Mouse (Mus musculus) embryonic fibroblast, embryonic 13.5 days (primary cell): ENCODE data around the gene Olfr522. TPM values are rescaled to one million over a fixed set of nuclear protein-coding genes. Genes with fewer than 3 reads are reported as not detected.

Experiments used
- H3K27ac ChIP-seq: 2 replicates; pipeline ENCODE4 v1.5.1; 2012; ENCODE audit warnings: low read length, control low read depth, inconsistent platforms; ENCODE audit not compliant: insufficient read depth
- H3K4me1 ChIP-seq: 2 replicates; pipeline ENCODE4 v1.6.1; 2011; ENCODE audit warnings: low read length; ENCODE audit not compliant: control insufficient read depth, insufficient read depth
- H3K4me3 ChIP-seq: 2 replicates; pipeline ENCODE4 v1.5.1; 2011; ENCODE audit warnings: mild to moderate bottlenecking, control low read depth, low read length; ENCODE audit not compliant: insufficient read depth
- CTCF ChIP-seq: IDR thresholded peaks from 2 replicates; pipeline ENCODE4 v1.5.1; 2011; ENCODE audit warnings: mild to moderate bottlenecking, control low read depth, low read length, moderate library complexity, borderline replicate concordance; ENCODE audit not compliant: insufficient read depth
- POLR2A ChIP-seq: IDR thresholded peaks from 2 replicates; pipeline ENCODE4 v1.6.1; 2011; ENCODE audit warnings: low read depth, mild to moderate bottlenecking, control low read depth, low read length, moderate library complexity
- polyA plus RNA-seq: library from polyadenylated mRNA; stranded (reverse); fragments of >200 nt; gene quantifications from 2 replicates; pipeline ENCODE4 v1.2.4, GENCODE M21; 2011; ENCODE audit warnings: low read depth; ENCODE audit not compliant: missing spikeins, insufficient read length

Olfr522 gene
- polyA plus RNA-seq, 1 experiment: not detected

DNA sequence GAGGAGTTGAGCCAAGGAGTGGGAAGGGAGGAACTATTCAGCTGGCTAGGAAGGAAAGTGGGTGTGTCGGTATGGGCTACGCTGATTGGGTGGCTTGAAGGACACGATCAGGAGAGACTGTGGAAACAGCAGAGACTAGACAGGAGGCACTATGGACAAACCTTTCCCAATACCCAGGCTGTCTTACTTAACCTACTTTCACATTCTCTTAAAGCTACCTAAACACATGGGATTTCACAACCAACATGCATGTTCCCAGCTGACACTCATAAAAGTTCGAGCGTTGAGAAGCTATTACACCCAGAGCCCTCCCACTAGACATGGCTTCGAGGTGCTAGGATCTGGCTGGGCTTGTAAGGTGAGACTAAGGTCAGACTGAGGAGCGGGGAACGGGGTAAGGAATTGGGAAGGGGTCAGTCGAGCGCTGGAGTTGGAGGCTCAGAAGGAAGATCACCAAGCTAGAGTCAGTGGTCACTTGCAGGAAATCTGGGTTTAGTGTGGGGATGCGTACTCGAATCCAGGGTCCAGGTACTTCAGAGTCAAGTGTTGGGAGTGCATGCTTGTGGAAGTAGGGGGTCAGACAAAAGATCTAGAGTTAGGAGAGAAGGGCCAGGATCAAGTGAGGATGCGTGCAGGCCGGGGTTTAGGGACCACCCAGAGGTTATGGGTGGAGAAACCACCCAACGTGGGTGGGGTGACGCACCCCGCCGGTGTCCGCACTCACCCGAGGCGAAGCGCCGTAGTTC, 48.8 kb downstream of the Olfr522 start, which contains the start of gene Paox:
Gene Paox (plus strand): TSS at position 217 of the 746 bp plus-strand sequence.
- Histone ChIP-seq H3K27ac (peak within 1 kb of the TSS; percentile 94), H3K4me3 (peak within 1 kb of the TSS; percentile 80), H3K4me1 (no peaks in the 10 kb centered on the region; the same call in 1 of the 2 replicates)
- TF ChIP-seq POLR2A: peak; percentile 58
- no peak for TF ChIP-seq CTCF

DNA sequence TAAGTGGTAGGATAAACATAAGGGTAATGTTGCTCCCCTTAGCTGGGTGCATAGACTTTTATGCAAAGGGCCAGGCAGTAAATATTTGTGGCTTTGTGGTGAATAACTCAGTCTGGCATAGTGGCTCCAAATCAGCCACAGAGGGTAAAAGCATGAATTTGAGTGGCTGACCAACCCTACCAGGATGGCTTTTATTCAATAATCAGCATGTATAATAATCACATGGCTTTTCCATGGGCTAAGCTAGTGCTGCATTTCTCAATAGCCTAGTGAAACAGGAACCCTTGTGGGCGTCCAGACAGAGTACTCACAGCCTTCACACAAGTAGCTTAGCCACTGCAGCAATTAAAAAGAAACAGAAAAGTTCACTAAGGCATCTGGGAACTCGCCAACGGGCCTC, 52.6 kb downstream of the Olfr522 start:
- Histone ChIP-seq H3K4me1 (no peaks in the 10 kb centered on the region; the same call in 1 of the 2 replicates), H3K27ac (peak overlapping the region; percentile 4; the same call in 1 of the 2 replicates), H3K4me3 (no peak overlapping the region)
- TF ChIP-seq CTCF (no peak), POLR2A (no peak)

Other genes with a start within 250 kb of the Olfr522 start
- not detected in 2 replicates for gene Utf1, start 221.0 kb downstream of the Olfr522 start, polyA plus RNA-seq
- gene 6430531B16Rik, start 186.0 kb downstream of the Olfr522 start, polyA plus RNA-seq: not detected in 2 replicates
- gene Adam8, start 172.2 kb downstream of the Olfr522 start, polyA plus RNA-seq: 9.0 and 17.4 TPM in 2 replicates
- 19.8 and 21.0 TPM in 2 replicates for gene Zfp511, start 128.4 kb downstream of the Olfr522 start, polyA plus RNA-seq
- gene Tubgcp2, start 128.1 kb downstream of the Olfr522 start, polyA plus RNA-seq: 29.9 and 38.5 TPM in 2 replicates
- gene Msx3, start 115.7 kb downstream of the Olfr522 start, polyA plus RNA-seq: not detected in 2 replicates
- not detected in 2 replicates for gene Caly, start 82.2 kb downstream of the Olfr522 start, polyA plus RNA-seq
- not detected in 2 replicates for gene Prap1, start 71.4 kb downstream of the Olfr522 start, polyA plus RNA-seq
- gene Fuom, start 62.3 kb downstream of the Olfr522 start, polyA plus RNA-seq: 15.1 and 29.3 TPM in 2 replicates
- gene Paox, start 49.0 kb downstream of the Olfr522 start, polyA plus RNA-seq: 8.9 and 9.8 TPM in 2 replicates
- 85.2 and 95.9 TPM in 2 replicates for gene Echs1, start 48.3 kb downstream of the Olfr522 start, polyA plus RNA-seq
- 18.0 and 19.7 TPM in 2 replicates for gene Mtg1, start 27.2 kb downstream of the Olfr522 start, polyA plus RNA-seq
- gene Sprn, start 9.9 kb downstream of the Olfr522 start, polyA plus RNA-seq: 0.16 TPM in 1 of 2 replicates, not detected in the other
- not detected in 2 replicates for gene Olfr523, start 8.5 kb upstream of the Olfr522 start, polyA plus RNA-seq
- gene Olfr524, start 41.2 kb upstream of the Olfr522 start, polyA plus RNA-seq: not detected in 2 replicates
- not detected in 2 replicates for gene Cd163l1, start 53.5 kb upstream of the Olfr522 start, polyA plus RNA-seq
- gene 5830411N06Rik, start 82.5 kb upstream of the Olfr522 start, polyA plus RNA-seq: not detected in 2 replicates
- not detected in 2 replicates for gene Olfr525, start 156.1 kb upstream of the Olfr522 start, polyA plus RNA-seq
- gene Olfr527, start 169.3 kb upstream of the Olfr522 start, polyA plus RNA-seq: not detected in 2 replicates
- gene Olfr60, start 196.9 kb upstream of the Olfr522 start, polyA plus RNA-seq: not detected in 2 replicates
- gene Olfr530, start 211.6 kb upstream of the Olfr522 start, polyA plus RNA-seq: not detected in 2 replicates
- not detected in 2 replicates for gene Olfr531, start 238.2 kb upstream of the Olfr522 start, polyA plus RNA-seq